Mouse (Mus musculus): Measurements from ENCODE around the gene Emilin3. TPM values are rescaled to one million over a fixed set of nuclear protein-coding genes. Genes with fewer than 3 reads are reported as not detected.

Gene Emilin3
- polyA plus RNA-seq, 1 experiment from 2014 or later = 0.38 TPM

- DNase-seq = no peak
- Histone ChIP-seq H3K4me2 (no peak overlapping the region), H3K4me1 (replicated peaks) (0 out of 2 replicates have a peak, but pooled peaks cover 6% of the 10 kb centered on the region), H3K27ac (no peak overlapping the region), H3K36me3 (no peaks in the 10 kb centered on the region), H3K4me3 (replicated peaks) (no peak overlapping the region), H3K9ac (no peak overlapping the region), H3K27me3 (peaks cover 40% of the 10 kb centered on the region), H3K9me3 (replicated peaks) (no peaks in the 10 kb centered on the region)
- 64% methylated on average over 13 of the region's 13 CpGs for WGBS (ENCODE audit: insufficient replicate concordance)
- no peak for ATAC-seq (ENCODE audit: low read depth)
These were observed 3.9 kb upstream of the Emilin3 start for GRCm38 (mm10) chr2:160915821-160916610.

- Histone ChIP-seq H3K4me3 (replicated peaks) (no peak overlapping the region), H3K9ac (no peak overlapping the region), H3K27me3 (peaks cover 53% of the 10 kb centered on the region), H3K4me2 (no peak overlapping the region), H3K36me3 (no peaks in the 10 kb centered on the region), H3K4me1 (replicated peaks) (0 out of 2 replicates have a peak, but pooled peaks cover 6% of the 10 kb centered on the region), H3K27ac (no peak overlapping the region), H3K9me3 (replicated peaks) (no peaks in the 10 kb centered on the region)
- ATAC-seq (ENCODE audit: low read depth) (no peak), DNase-seq (no peak)
- WGBS (ENCODE audit: insufficient replicate concordance) = 61% methylated on average over 9 of the region's 9 CpGs
These were observed 2.5 kb upstream of the Emilin3 start for GRCm38 (mm10) chr2:160914656-160915055.

GRCm38 (mm10) chr2:160911558-160912201 is 448 bp downstream of the Emilin3 start:
- 3% methylated on average over 55 of the region's 64 CpGs for WGBS (ENCODE audit: insufficient replicate concordance)
- peak overlapping the region; percentile 60 for H3K4me2 ChIP-seq
- peak overlapping the region; percentile 9; the same call in 1 of the 2 replicates for H3K9ac ChIP-seq
- H3K27me3 ChIP-seq = peaks cover 62% of the 10 kb centered on the region
- H3K36me3 ChIP-seq = no peaks in the 10 kb centered on the region
- 0 out of 2 replicates have a peak, but pooled peaks cover 6% of the 10 kb centered on the region for H3K4me1 ChIP-seq (replicated peaks)
- no peaks in the 10 kb centered on the region for H3K9me3 ChIP-seq (replicated peaks)
- peak overlapping the region; percentile 40 for H3K4me3 ChIP-seq (replicated peaks)
- no peak overlapping the region for H3K27ac ChIP-seq
- DNase-seq (no peak), ATAC-seq (ENCODE audit: low read depth) (no peak)

GRCm38 (mm10) chr2:160910633-160911032 is 1.5 kb downstream of the Emilin3 start:
- peaks cover 62% of the 10 kb centered on the region for H3K27me3 ChIP-seq
- no peak for ATAC-seq (ENCODE audit: low read depth)
- H3K9ac ChIP-seq = no peak overlapping the region
- no peak overlapping the region for H3K27ac ChIP-seq
- no peaks in the 10 kb centered on the region for H3K36me3 ChIP-seq
- H3K4me3 ChIP-seq (replicated peaks) = no peak overlapping the region
- H3K4me1 ChIP-seq (replicated peaks) = 0 out of 2 replicates have a peak, but pooled peaks cover 6% of the 10 kb centered on the region
- DNase-seq = no peak
- H3K4me2 ChIP-seq = no peak overlapping the region
- H3K9me3 ChIP-seq (replicated peaks) = no peaks in the 10 kb centered on the region
- WGBS (ENCODE audit: insufficient replicate concordance) = 62% methylated on average over 5 of the region's 5 CpGs

- H3K27me3 ChIP-seq = peaks cover 47% of the 10 kb centered on the region
- WGBS (ENCODE audit: insufficient replicate concordance) = 49% methylated on average over 18 of the region's 18 CpGs
- no peaks in the 10 kb centered on the region for H3K9me3 ChIP-seq (replicated peaks)
- DNase-seq (no peak), ATAC-seq (ENCODE audit: low read depth) (no peak)
- H3K4me3 ChIP-seq (replicated peaks) = no peak overlapping the region
- H3K36me3 ChIP-seq = no peaks in the 10 kb centered on the region
- no peak overlapping the region for H3K27ac ChIP-seq
- no peak overlapping the region for H3K4me2 ChIP-seq
- no peak overlapping the region for H3K9ac ChIP-seq
- H3K4me1 ChIP-seq (replicated peaks) = 0 out of 2 replicates have a peak, but pooled peaks cover 6% of the 10 kb centered on the region
These were observed 3.5 kb downstream of the Emilin3 start for GRCm38 (mm10) chr2:160908607-160909006.

- peaks cover 23% of the 10 kb centered on the region for H3K27me3 ChIP-seq
- no peak overlapping the region for H3K4me2 ChIP-seq
- H3K4me1 ChIP-seq (replicated peaks) = no peaks in the 10 kb centered on the region
- WGBS (ENCODE audit: insufficient replicate concordance) = 57% methylated on average over 5 of the region's 5 CpGs
- DNase-seq = no peak
- no peak overlapping the region for H3K27ac ChIP-seq
- H3K9me3 ChIP-seq (replicated peaks) = no peaks in the 10 kb centered on the region
- ATAC-seq (ENCODE audit: low read depth) = no peak
- no peak overlapping the region for H3K9ac ChIP-seq
- H3K4me3 ChIP-seq (replicated peaks) = no peak overlapping the region
- no peaks in the 10 kb centered on the region for H3K36me3 ChIP-seq
These were observed 6.0 kb downstream of the Emilin3 start for GRCm38 (mm10) chr2:160906101-160906500.

- H3K4me1 ChIP-seq (replicated peaks) = no peaks in the 10 kb centered on the region
- no peaks in the 10 kb centered on the region for H3K36me3 ChIP-seq
- H3K4me3 ChIP-seq (replicated peaks) = no peak overlapping the region
- 81% methylated on average over 12 of the region's 12 CpGs for WGBS (ENCODE audit: insufficient replicate concordance)
- no peak overlapping the region for H3K4me2 ChIP-seq
- H3K9me3 ChIP-seq (replicated peaks) = no peaks in the 10 kb centered on the region
- H3K27me3 ChIP-seq = peaks cover 15% of the 10 kb centered on the region
- ATAC-seq (ENCODE audit: low read depth) (no peak), DNase-seq (no peak)
- H3K27ac ChIP-seq = no peak overlapping the region
- H3K9ac ChIP-seq = no peak overlapping the region
These were observed 6.8 kb downstream of the Emilin3 start for GRCm38 (mm10) chr2:160905301-160905700.

GRCm38 (mm10) chr2:160901656-160902412 is 10.3 kb downstream of the Emilin3 start:
- no peak for ATAC-seq (ENCODE audit: low read depth)
- H3K4me1 ChIP-seq (replicated peaks) = no peaks in the 10 kb centered on the region
- no peaks in the 10 kb centered on the region for H3K9me3 ChIP-seq (replicated peaks)
- 37% methylated on average over 7 of the region's 7 CpGs for WGBS (ENCODE audit: insufficient replicate concordance)
- no peak for DNase-seq
- no peaks in the 10 kb centered on the region for H3K27me3 ChIP-seq
- H3K27ac ChIP-seq = no peak overlapping the region
- no peak overlapping the region for H3K4me2 ChIP-seq
- no peak overlapping the region for H3K9ac ChIP-seq
- no peaks in the 10 kb centered on the region for H3K36me3 ChIP-seq
- H3K4me3 ChIP-seq (replicated peaks) = no peak overlapping the region

GRCm38 (mm10) chr2:160891697-160892096 is 20.4 kb downstream of the Emilin3 start:
- H3K27ac ChIP-seq = no peak overlapping the region
- 70% methylated on average over 9 of the region's 9 CpGs for WGBS (ENCODE audit: insufficient replicate concordance)
- no peak for ATAC-seq (ENCODE audit: low read depth)

GRCm38 (mm10) chr2:160891045-160891444 is 21.1 kb downstream of the Emilin3 start:
- no peak for ATAC-seq (ENCODE audit: low read depth)
- Histone ChIP-seq H3K9me3 (replicated peaks) (no peaks in the 10 kb centered on the region), H3K9ac (no peak overlapping the region), H3K4me3 (replicated peaks) (no peak overlapping the region), H3K27ac (no peak overlapping the region), H3K27me3 (0 out of 2 replicates have a peak, but pooled peaks cover 7% of the 10 kb centered on the region), H3K36me3 (peaks cover 3% of the 10 kb centered on the region; the same call in 1 of the 2 replicates), H3K4me2 (no peak overlapping the region), H3K4me1 (replicated peaks) (peaks cover 12% of the 10 kb centered on the region)
- 64% methylated on average over 5 of the region's 5 CpGs for whole genome bisulfite sequencing (ENCODE audit: insufficient replicate concordance)
- DNase-seq = no peak

More at GRCm38 (mm10) chr2:160891697-160892096, 20.4 kb downstream of the Emilin3 start:
- Histone ChIP-seq H3K27me3 (0 out of 2 replicates have a peak, but pooled peaks cover 7% of the 10 kb centered on the region), H3K4me2 (no peak overlapping the region), H3K36me3 (peaks cover 3% of the 10 kb centered on the region; the same call in 1 of the 2 replicates), H3K4me3 (replicated peaks) (no peak overlapping the region), H3K9ac (no peak overlapping the region), H3K4me1 (replicated peaks) (peaks cover 12% of the 10 kb centered on the region), H3K9me3 (replicated peaks) (no peaks in the 10 kb centered on the region)
- DNase-seq = no peak

GRCm38 (mm10) chr2:160887859-160888258 is 24.3 kb downstream of the Emilin3 start:
- Histone ChIP-seq H3K4me2 (peak overlapping the region; percentile 75), H3K27me3 (0 out of 2 replicates have a peak, but pooled peaks cover 7% of the 10 kb centered on the region), H3K4me1 (replicated peaks) (peaks cover 12% of the 10 kb centered on the region), H3K27ac (no peak overlapping the region), H3K9ac (peak overlapping the region; percentile 52), H3K4me3 (replicated peaks) (peak overlapping the region; percentile 57), H3K36me3 (no peaks in the 10 kb centered on the region), H3K9me3 (replicated peaks) (no peaks in the 10 kb centered on the region)
- DNase-seq (peak; percentile 46), ATAC-seq (ENCODE audit: low read depth) (peak; percentile 76)
- under 1% methylated on average over 26 of the region's 26 CpGs for WGBS (ENCODE audit: insufficient replicate concordance)

Data from liver, embryonic 13.5 days (tissue).